Mouse (Mus musculus) brain, embryonic 18.5 days (tissue): Measurements from ENCODE around the gene Hoxa3.

Source experiments
- DNase-seq: peaks from one replicate; pipeline ENCODE4 v3.0.0-alpha.2; 2012; ENCODE audit warnings: low read depth, low spot score

Gene Hoxa3

GRCm38 (mm10) chr6:52168191-52169055 lies 44.7 kb downstream of the Hoxa3 start:
- DNase-seq = no peak

DNA sequence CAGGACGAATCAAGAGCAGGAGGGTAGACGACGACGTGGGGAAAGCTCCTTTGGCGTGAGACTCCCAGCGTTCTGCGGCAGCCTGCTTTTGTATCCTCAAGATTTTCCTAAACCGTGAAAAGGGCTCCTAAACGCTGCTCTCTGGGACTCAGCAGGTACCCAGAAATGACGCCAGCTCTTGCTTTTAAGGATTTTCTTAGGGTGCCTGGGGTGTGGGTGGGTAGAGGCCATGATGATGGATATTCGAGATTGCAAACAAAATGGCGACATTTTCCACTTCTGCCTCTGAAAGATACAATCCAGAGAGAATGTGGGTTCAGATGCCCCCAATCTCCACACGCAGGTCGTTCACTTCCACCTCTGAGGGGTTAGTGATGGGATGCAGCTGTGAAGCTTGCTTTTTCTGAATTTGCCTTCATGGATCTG lies 45.4 kb downstream of the Hoxa3 start:
- no peak for DNase-seq

- no peak for DNase-seq
Observed at GRCm38 (mm10) chr6:52167176-52167575, 46.0 kb downstream of the Hoxa3 start.

- no peak for DNase-seq
Observed at GRCm38 (mm10) chr6:52166431-52167077, 46.6 kb downstream of the Hoxa3 start.

DNA sequence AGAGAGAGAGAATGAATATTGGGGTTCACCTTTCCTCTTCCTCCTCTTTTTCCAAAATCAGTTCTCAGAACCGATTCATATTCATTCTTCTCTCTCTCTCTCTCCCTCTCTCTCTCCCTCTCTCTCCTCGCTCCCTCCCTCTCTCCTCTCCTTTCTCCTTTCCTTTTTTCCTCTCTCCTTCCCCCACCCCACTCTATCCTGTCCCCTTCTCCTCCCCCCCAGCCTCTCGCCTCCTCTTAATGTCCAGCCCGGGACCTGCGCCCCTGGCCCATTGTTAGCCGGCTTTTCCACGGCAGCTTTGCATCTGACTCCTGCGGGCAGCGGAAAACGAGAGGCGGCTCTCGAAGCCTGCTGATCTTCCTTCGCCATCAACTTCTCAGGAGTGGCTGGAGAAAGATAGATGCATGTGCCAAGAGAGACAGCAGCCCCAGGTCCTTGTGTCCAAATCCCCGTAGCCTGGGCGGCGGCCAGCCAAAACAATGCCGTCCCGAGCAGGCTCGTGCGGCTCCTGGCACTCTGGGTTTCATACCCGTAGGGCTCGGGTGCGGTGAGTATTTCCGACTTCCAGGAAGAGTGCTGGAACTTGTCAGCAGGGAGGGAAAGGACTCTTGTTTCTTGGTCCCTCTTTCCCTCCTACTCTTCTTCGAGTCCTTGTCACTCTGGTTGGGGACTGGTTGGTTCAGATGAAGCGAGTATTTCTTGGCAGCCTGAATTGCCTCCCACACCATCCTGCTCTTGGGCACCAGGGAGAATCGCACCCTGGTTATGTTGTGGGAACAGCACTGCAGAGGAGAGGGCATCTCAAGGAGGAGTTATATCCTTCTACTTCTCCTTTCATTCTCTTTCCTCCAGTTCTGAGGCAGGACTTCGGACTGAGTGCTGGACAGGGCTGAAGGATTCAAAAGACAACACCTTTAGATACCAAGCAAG lies 47.4 kb downstream of the Hoxa3 start:
- no peak for DNase-seq

- no peak for DNase-seq
Observed at GRCm38 (mm10) chr6:52164626-52165440, 48.3 kb downstream of the Hoxa3 start, which contains the start of gene Hoxa2. TSS of gene Hoxa2 (minus strand) at chr6:52164831.

GRCm38 (mm10) chr6:52164051-52164625 lies 49.0 kb downstream of the Hoxa3 start:
- no peak for DNase-seq

DNA sequence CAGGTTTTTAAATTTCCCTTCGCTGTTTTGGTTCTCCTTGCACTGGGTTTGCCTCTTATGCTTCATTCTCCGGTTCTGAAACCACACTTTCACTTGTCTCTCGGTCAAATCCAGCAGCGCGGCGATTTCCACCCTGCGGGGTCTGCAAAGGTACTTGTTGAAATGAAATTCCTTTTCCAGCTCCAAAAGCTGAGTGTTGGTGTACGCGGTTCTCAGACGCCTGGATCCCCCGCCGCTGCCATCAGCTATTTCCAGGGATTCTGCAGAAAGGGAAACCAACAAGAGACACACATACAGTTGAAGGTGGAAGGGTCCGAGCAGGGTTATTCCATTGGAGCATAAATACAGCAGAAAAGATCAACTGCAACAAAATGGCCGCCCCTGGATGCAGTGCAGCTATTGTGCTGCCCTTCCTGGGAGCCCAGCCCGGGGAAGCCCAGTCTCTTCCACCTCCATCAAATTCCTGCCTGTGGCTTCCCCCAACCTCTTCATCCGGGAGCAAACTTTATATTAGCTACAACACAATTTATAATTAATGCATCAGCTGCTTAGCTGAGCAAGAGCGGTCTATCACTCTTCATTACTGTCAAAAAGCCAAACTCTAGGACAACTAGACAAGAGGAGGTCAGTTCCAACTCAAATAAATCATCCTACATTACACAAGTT lies 49.6 kb downstream of the Hoxa3 start:
- DNase-seq = no peak

DNA sequence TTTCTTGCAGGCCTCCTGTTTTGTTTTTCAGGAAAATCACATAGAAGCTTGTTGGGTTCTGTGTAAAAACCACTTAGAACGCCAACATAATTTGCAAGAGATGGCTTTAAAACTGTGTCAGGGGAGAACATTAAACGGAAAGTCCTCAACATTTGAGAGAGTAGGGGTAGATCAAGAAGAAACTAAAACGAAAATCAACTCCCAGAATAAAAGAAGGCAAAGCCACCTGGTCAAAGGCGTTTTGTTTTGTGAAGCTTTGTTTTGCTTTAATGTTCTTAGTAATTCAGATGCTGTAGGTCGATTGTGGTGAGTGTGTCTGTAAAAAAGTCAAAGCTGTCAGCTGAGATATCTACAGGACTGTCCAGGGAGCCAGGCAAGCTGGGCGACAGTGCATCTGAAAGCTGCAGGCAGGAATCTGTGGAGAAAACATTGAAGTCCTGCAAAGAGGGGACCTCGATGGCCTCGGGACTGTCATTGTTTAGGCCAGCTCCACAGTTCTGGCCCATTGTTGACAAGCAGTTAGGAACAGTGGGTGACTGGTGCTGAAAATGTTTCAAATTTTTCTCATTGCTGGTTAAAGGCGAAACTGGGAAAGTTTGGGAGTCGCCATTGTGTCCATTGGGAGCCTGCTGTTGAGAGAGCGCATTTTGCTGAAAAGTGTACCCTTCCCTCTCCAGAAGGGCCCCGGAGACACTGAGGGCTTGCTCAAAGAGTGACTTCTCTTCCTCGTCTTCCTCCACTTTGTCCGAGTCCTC lies 50.3 kb downstream of the Hoxa3 start:
- DNase-seq = no peak

GRCm38 (mm10) chr6:52162093-52162380 lies 51.1 kb downstream of the Hoxa3 start:
- DNase-seq = no peak

- no peak for DNase-seq
Observed at GRCm38 (mm10) chr6:52161336-52162092, 51.6 kb downstream of the Hoxa3 start.

- DNase-seq = no peak
Observed at GRCm38 (mm10) chr6:52160511-52161335, 52.4 kb downstream of the Hoxa3 start.

DNA sequence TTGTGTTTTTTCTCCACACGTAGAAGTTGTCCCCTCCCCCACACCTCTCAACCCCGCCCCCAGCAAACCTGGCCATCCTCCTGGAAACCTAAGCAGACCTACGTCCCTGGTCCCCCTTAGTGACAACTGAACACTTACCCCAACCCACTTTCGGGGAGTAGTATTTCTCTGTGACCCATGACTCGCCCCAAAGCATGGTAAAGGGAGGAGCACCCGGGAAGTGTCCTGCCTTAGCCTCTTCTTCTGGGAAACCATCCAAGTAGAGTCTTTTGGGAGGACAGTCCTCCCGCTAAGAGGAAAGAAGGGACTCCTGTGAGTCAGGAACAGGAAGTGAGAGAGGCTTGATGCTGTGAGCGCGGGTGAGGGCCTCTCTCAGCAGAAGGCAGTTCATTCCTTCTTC lies 53.2 kb downstream of the Hoxa3 start:
- DNase-seq = no peak

DNA sequence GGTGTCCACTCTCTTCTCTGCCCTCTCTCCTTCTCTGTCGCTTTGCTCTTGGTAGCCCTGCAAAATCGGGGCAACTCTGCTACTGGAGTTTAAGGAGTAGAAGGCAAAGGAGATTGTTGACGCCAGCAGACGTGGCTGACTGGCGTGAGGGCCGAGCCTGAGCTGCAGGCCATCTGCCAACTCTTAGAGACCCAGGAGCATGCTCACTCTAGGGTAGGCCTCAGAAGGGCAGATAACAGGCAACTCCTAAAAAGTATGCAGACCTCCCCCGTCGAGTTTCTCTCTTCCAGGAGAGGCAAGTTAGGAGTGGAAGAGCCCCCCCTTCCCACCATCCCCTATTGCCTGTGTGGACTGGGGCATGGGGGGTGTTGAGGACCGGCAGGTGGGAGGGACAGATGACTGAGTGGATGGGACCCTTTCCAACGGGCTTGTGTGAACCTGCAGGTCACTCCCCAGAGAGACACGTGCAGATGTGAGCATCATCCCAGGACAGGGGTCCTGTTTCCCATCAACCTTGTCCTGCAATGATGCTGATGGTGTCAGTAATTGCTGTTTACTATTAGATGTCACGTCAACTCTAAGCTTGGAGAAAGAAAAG lies 53.9 kb downstream of the Hoxa3 start:
- DNase-seq = no peak

DNA sequence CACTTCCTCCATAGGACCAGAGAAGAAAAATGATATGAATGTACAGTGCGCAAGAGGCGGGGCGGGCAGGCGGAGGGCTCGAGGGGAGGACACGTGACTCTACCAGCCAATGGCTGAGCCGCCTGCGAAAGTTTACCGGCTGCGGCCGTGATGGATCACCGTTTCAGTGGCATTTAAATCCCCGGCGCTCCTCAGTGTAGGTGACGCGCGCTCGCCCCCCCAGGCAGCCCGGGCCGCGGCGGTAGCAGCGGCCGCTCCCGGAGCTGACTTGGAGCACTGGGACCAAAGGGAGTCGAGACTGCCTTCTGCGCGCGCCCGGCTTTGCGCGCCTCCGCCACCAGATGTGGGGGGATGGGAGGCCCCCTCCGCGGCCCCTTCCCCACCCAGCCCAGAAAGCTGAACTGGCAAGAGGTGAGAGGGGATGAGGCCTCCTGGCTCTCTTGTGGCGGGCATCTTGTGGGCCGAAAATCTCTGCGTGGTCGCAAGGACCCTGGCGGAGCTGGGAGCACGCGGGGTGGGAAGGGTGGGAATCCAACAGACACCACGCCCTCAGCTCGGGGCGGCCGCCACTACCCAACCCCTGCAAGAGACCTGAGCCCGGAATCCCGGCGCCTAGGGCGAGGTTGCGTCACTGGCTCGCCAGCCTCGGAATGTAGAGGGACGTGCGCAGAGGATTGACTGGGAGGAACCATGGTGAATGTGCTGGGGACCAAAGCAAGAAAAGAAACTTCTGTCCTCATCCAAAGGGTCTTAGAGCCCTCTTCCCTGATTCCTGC lies 54.7 kb downstream of the Hoxa3 start, which contains the start of gene Hoxa1:
Hoxa1 (minus strand) TSS at position 42 of the 776 bp plus-strand sequence.
- no peak for DNase-seq

- no peak for DNase-seq
Observed at GRCm38 (mm10) chr6:52157466-52158275, 55.5 kb downstream of the Hoxa3 start.
